Comparison of ENCODE assay signal across 8 mouse cellular contexts in the genomic region with DNA sequence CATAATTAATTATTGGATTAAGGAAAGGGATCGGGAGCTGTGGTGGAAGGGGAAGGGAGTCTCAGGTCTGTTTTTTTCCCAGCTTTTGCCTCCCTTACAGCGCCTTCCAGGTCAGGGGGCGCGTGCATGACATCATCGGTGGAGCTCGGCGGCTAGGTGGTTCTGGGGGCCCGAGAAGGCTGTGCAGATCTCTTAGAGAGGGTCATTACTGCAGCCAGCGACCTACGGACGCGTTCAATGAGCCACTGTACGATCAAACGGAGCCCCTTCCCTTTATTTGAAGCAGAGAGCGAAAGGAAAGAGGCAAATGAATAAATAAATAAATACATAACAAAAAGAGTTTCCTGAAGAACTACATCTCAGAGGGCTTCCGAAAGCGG. TPM values are rescaled to one million over a fixed set of nuclear protein-coding genes. Genes with fewer than 3 reads are reported as not detected.
DNase-seq lines count a peak whose midpoint lies in the region; ATAC-seq lines count a peak whose summit lies in the region.

No protein-coding gene starts in this region.

- intact Hi-C loops in heart, postnatal 14 days (cut with DNase I), result loop anchor here (5.0 kb wide), 1 partner anchor 42 kb away; a partner anchor contains a TSS
- intact Hi-C loops in left cerebral cortex, postnatal 36 days (cut with DNase I), result loop anchor here (5.0 kb wide), 2 partner anchors 172 to 612 kb away; a partner anchor contains a TSS

- DNase-seq in heart, postnatal 14 days, result no peak
- DNase-seq in ES-CJ7 (ENCODE audit: low read depth, low spot score), result peak; percentile 92
- DNase-seq in embryonic facial prominence, embryonic 14.5 days (ENCODE audit: low spot score), result no peak
- no peak for DNase-seq in left cerebral cortex, postnatal 36 days (ENCODE audit: low spot score in 2 of 2)
- DNase-seq in gastrocnemius, adult 8-10 months (ENCODE audit: low spot score in 2 of 2), result no peak

- ATAC-seq in heart, embryonic 11.5 days (replicated peaks; ENCODE audit: insufficient number of reproducible peaks, low FRiP score, low TSS enrichment), result peak; percentile 53; the same call in 1 of the 2 replicates
- no peak for ATAC-seq in embryonic facial prominence, embryonic 14.5 days (ENCODE audit: low read depth)
- 0 out of 2 replicates have a peak, but pooled peaks have one; percentile 43 for ATAC-seq in limb, embryonic 12.5 days (ENCODE audit: insufficient number of reproducible peaks, insufficient read depth, low FRiP score, low TSS enrichment, low read depth)
- ATAC-seq in neural tube, embryonic 14.5 days (ENCODE audit: low read depth), result peak; percentile 45; the same call in 1 of the 2 replicates

- H3K4me1 ChIP-seq in heart, embryonic 11.5 days (ENCODE audit: control insufficient read depth, insufficient read depth, low read length), result no peaks in the 10 kb centered on the region
- H3K4me1 ChIP-seq in embryonic facial prominence, embryonic 14.5 days (ENCODE audit: control insufficient read depth, insufficient read depth, low read length), result no peaks in the 10 kb centered on the region
- peaks cover 23% of the 10 kb centered on the region for H3K4me1 ChIP-seq in limb, embryonic 12.5 days (replicated peaks)
- H3K4me1 ChIP-seq in neural tube, embryonic 14.5 days (ENCODE audit: control insufficient read depth, insufficient read depth, low read length), result peaks cover 12% of the 10 kb centered on the region; the same call in 1 of the 2 replicates

- peak overlapping the region; percentile 98 for H3K4me2 ChIP-seq in heart, embryonic 11.5 days
- H3K4me2 ChIP-seq in embryonic facial prominence, embryonic 14.5 days (ENCODE audit: low read depth, low read length), result peak overlapping the region; percentile 98
- H3K4me2 ChIP-seq in limb, embryonic 12.5 days, result peak overlapping the region; percentile 97
- peak overlapping the region; percentile 75 for H3K4me2 ChIP-seq in neural tube, embryonic 14.5 days (ENCODE audit: low read depth, low read length)

- peak overlapping the region; percentile 73 for H3K4me3 ChIP-seq in heart, embryonic 11.5 days (ENCODE audit: low read depth, low read length)
- peak overlapping the region; percentile 68 for H3K4me3 ChIP-seq in embryonic facial prominence, embryonic 14.5 days (ENCODE audit: low read depth, low read length)
- peak overlapping the region; percentile 61 for H3K4me3 ChIP-seq in limb, embryonic 12.5 days (replicated peaks)
- H3K4me3 ChIP-seq in neural tube, embryonic 14.5 days (ENCODE audit: low read depth, low read length), result peak overlapping the region; percentile 81

- H3K36me3 ChIP-seq in heart, embryonic 11.5 days (ENCODE audit: control insufficient read depth, insufficient read depth, low read length), result no peaks in the 10 kb centered on the region
- no peaks in the 10 kb centered on the region for H3K36me3 ChIP-seq in embryonic facial prominence, embryonic 14.5 days (ENCODE audit: control insufficient read depth, insufficient read depth, low read length)
- no peaks in the 10 kb centered on the region for H3K36me3 ChIP-seq in limb, embryonic 12.5 days
- no peaks in the 10 kb centered on the region for H3K36me3 ChIP-seq in neural tube, embryonic 14.5 days (ENCODE audit: control insufficient read depth, insufficient read depth, low read length)

- 3% methylated on average over 17 of the region's 17 CpGs for WGBS in heart, embryonic 11.5 days (ENCODE audit: insufficient replicate concordance)
- 2% methylated on average over 17 of the region's 17 CpGs for whole genome bisulfite sequencing in embryonic facial prominence, embryonic 14.5 days
- WGBS in limb, embryonic 12.5 days, result 2% methylated on average over 17 of the region's 17 CpGs
- 2% methylated on average over 17 of the region's 17 CpGs for WGBS in neural tube, embryonic 14.5 days

- H3K27me3 ChIP-seq in heart, embryonic 11.5 days (ENCODE audit: control insufficient read depth, insufficient read depth, low read length), result peaks cover 36% of the 10 kb centered on the region
- H3K27me3 ChIP-seq in embryonic facial prominence, embryonic 14.5 days (replicated peaks; ENCODE audit: control insufficient read depth, insufficient read depth, low read length), result peaks cover 51% of the 10 kb centered on the region
- peaks cover 63% of the 10 kb centered on the region for H3K27me3 ChIP-seq in limb, embryonic 12.5 days
- H3K27me3 ChIP-seq in neural tube, embryonic 14.5 days (ENCODE audit: control insufficient read depth, insufficient read depth, low read length), result no peaks in the 10 kb centered on the region

- peak overlapping the region; percentile 76 for H3K9ac ChIP-seq in heart, embryonic 11.5 days (ENCODE audit: low read depth, low read length)
- H3K9ac ChIP-seq in embryonic facial prominence, embryonic 14.5 days (ENCODE audit: low read depth, low read length), result peak overlapping the region; percentile 70
- peak overlapping the region; percentile 65 for H3K9ac ChIP-seq in limb, embryonic 12.5 days (replicated peaks)
- H3K9ac ChIP-seq in neural tube, embryonic 14.5 days (replicated peaks; ENCODE audit: low read depth, low read length), result peak overlapping the region; percentile 91

- H3K27ac ChIP-seq in heart, embryonic 11.5 days (ENCODE audit: low read depth, low read length), result no peak overlapping the region
- no peak overlapping the region for H3K27ac ChIP-seq in embryonic facial prominence, embryonic 14.5 days (replicated peaks; ENCODE audit: low read depth, low read length)
- no peak overlapping the region for H3K27ac ChIP-seq in limb, embryonic 12.5 days
- no peak overlapping the region for H3K27ac ChIP-seq in neural tube, embryonic 14.5 days (ENCODE audit: low read depth, low read length)

- H3K9me3 ChIP-seq in heart, embryonic 11.5 days (replicated peaks; ENCODE audit: control insufficient read depth, low read length), result no peaks in the 10 kb centered on the region
- no peaks in the 10 kb centered on the region for H3K9me3 ChIP-seq in embryonic facial prominence, embryonic 14.5 days (ENCODE audit: control insufficient read depth, low read length)
- H3K9me3 ChIP-seq in limb, embryonic 12.5 days, result peaks cover 4% of the 10 kb centered on the region; the same call in 1 of the 2 replicates
- H3K9me3 ChIP-seq in neural tube, embryonic 14.5 days (ENCODE audit: control insufficient read depth, low read length), result no peaks in the 10 kb centered on the region

RNA-seq across cellular contexts. Expression of a gene that starts 0.4 kb away (rescaled TPM):
- polyA plus RNA-seq in heart, embryonic 11.5 days (2014; fragmentation: Nextera tagmentation; extraction: Ambion mirVana), result 15.2 and 20.7 TPM in 2 replicates
- total RNA-seq in heart, postnatal 14 days (2021), result 10 to 100 TPM; 77.8 to 79.6 TPM
- polyA plus RNA-seq in embryonic facial prominence, embryonic 14.5 days (2014; fragmentation: Nextera tagmentation; extraction: Ambion mirVana), result 10.3 and 10.5 TPM in 2 replicates
- polyA plus RNA-seq in limb, embryonic 12.5 days (2016; fragmentation: Nextera tagmentation; extraction: Ambion mirVana), result 3.9 and 4.1 TPM in 2 replicates
- 27.3 and 30.3 TPM in 2 replicates for polyA plus RNA-seq in neural tube, embryonic 14.5 days (2014; fragmentation: Nextera tagmentation; extraction: Ambion mirVana)
- 100 to 1,000 TPM; 424 to 526 TPM for total RNA-seq in left cerebral cortex, postnatal 36 days (2021)
- 10 to 100 TPM; 54.5 to 72.8 (median 61.1) TPM for total RNA-seq in gastrocnemius, adult 8-10 months (2022)

RNA-seq across cellular contexts. Expression of a gene that starts 0.9 kb away (rescaled TPM):
- polyA plus RNA-seq in heart, embryonic 11.5 days (2014; fragmentation: Nextera tagmentation; extraction: Ambion mirVana), result 861 and 879 TPM in 2 replicates
- total RNA-seq in heart, postnatal 14 days (2021), result 100 to 1,000 TPM; 278 to 293 TPM
- 1,242 and 1,346 TPM in 2 replicates for polyA plus RNA-seq in embryonic facial prominence, embryonic 14.5 days (2014; fragmentation: Nextera tagmentation; extraction: Ambion mirVana)
- polyA plus RNA-seq in limb, embryonic 12.5 days (2016; fragmentation: Nextera tagmentation; extraction: Ambion mirVana), result 981 and 1,001 TPM in 2 replicates
- polyA plus RNA-seq in neural tube, embryonic 14.5 days (2014; fragmentation: Nextera tagmentation; extraction: Ambion mirVana), result 633 and 702 TPM in 2 replicates
- total RNA-seq in left cerebral cortex, postnatal 36 days (2021), result 100 to 1,000 TPM; 416 to 501 TPM
- 10 to 100 TPM; 23.1 to 56.7 (median 39.7) TPM for total RNA-seq in gastrocnemius, adult 8-10 months (2022)

RNA-seq across cellular contexts. Expression of a gene that starts 42.2 kb away (rescaled TPM):
- polyA plus RNA-seq in heart, embryonic 11.5 days (2014; fragmentation: Nextera tagmentation; extraction: Ambion mirVana), result 18.8 and 25.1 TPM in 2 replicates
- total RNA-seq in heart, postnatal 14 days (2021), result 10 to 100 TPM; 27.8 to 32.4 TPM
- 27.6 and 36.3 TPM in 2 replicates for polyA plus RNA-seq in embryonic facial prominence, embryonic 14.5 days (2014; fragmentation: Nextera tagmentation; extraction: Ambion mirVana)
- polyA plus RNA-seq in limb, embryonic 12.5 days (2016; fragmentation: Nextera tagmentation; extraction: Ambion mirVana), result 49.2 and 49.3 TPM in 2 replicates
- 30.1 and 36.6 TPM in 2 replicates for polyA plus RNA-seq in neural tube, embryonic 14.5 days (2014; fragmentation: Nextera tagmentation; extraction: Ambion mirVana)
- total RNA-seq in left cerebral cortex, postnatal 36 days (2021), result 10 to 100 TPM; 23.1 to 30.4 TPM
- total RNA-seq in gastrocnemius, adult 8-10 months (2022), result 10 to 100 TPM; 11.5 to 13.6 (median 12.8) TPM
